Mouse (Mus musculus): ENCODE results near the gene Timm29. TPM values are rescaled to one million over a fixed set of nuclear protein-coding genes. Genes with fewer than 3 reads are reported as not detected.
"Not testable (repeated sequence)": the region's sequence is repeated elsewhere in the genome, so short reads cannot be mapped to it uniquely, and the experiment has no call there.

Gene Timm29
- polyA plus RNA-seq, 1 experiment from 2014 or later, result 29.5 TPM

DNA sequence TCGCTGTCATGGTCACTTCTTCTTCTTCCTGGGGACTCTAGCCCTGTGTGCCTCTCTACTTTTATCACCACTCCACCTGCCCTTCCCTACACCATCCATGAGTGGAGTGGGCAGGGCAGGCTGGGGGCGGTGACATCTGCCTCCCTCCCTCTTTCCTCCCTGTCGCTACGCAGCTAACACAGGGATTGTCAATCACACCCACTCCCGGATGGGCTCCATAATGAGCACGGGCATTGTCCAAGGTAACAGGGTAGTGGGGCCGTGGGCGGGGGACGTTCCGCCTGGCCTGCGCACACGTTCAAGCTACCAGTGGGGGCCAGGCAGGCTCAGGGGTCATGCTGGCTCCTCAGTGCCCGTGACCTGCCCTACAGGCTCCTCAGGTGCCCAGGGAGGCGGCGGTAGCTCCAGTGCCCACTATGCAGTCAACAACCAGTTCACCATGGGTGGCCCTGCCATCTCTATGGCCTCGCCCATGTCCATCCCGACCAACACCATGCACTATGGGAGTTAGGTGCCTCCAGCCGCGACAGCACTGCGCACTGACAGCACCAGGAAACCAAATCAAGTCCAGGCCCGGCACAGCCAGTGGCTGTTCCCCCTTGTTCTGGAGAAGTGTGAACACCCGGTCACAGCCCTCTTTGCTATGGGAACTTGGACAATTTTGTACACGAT lies 4.7 kb upstream of the Timm29 start:
- no peak overlapping the region for H3K4me2 ChIP-seq
- H3K9ac ChIP-seq, result no peak overlapping the region
- H3K4me1 ChIP-seq, result peaks cover 10% of the 10 kb centered on the region
- H3K27me3 ChIP-seq, result no peaks in the 10 kb centered on the region
- no peak overlapping the region for H3K27ac ChIP-seq
- ATAC-seq (ENCODE audit: borderline replicate concordance, extremely low read depth, low FRiP score, low TSS enrichment), result no peak
- H3K36me3 ChIP-seq, result peaks cover 72% of the 10 kb centered on the region
- 89% methylated on average over 21 of the region's 23 CpGs for WGBS
- H3K4me3 ChIP-seq, result no peak overlapping the region
- H3K9me3 ChIP-seq, result no peaks in the 10 kb centered on the region

DNA sequence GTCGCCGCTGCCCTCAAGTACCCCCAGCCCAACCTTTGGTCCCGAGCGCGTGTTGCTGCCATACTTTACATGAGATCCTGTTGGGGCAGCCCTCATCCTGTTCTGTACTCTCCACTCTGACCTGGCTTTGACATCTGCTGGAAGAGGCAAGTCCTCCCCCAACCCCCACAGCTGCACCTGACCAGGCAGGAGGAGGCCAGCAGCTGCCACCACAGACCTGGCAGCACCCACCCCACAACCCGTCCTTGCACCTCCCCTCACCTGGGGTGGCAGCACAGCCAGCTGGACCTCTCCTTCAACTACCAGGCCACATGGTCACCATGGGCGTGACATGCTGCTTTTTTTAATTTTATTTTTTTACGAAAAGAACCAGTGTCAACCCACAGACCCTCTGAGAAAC lies 4.2 kb upstream of the Timm29 start:
- Histone ChIP-seq H3K4me1 (peaks cover 10% of the 10 kb centered on the region), H3K4me3 (no peak overlapping the region), H3K9ac (no peak overlapping the region), H3K27ac (no peak overlapping the region), H3K9me3 (no peaks in the 10 kb centered on the region), H3K27me3 (no peaks in the 10 kb centered on the region), H3K4me2 (no peak overlapping the region), H3K36me3 (peaks cover 67% of the 10 kb centered on the region)
- ATAC-seq (ENCODE audit: borderline replicate concordance, extremely low read depth, low FRiP score, low TSS enrichment), result no peak
- WGBS, result 86% methylated on average over 8 of the region's 8 CpGs

DNA sequence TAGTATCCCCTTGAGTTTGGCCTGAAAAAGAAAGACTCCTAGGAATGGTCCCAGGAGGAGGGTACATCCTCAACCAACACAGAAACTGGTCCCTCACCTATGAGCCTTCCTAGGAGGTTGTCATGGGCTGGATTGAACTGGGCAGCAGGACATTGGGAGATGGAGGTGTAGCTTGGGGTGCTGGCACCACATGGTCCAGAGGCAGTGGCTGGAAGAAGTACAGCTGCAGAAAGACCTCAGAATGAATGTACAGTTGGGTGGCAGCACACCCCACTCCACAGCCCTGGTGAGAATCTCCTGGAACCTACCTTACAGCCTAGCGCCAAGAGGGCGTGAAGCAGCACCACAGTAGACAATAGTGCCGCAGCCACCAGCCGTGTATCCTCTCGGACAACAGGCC lies 3.0 kb upstream of the Timm29 start:
- Histone ChIP-seq H3K4me3 (no peak overlapping the region), H3K4me2 (no peak overlapping the region), H3K27ac (no peak overlapping the region), H3K9ac (no peak overlapping the region), H3K4me1 (peaks cover 21% of the 10 kb centered on the region), H3K36me3 (peaks cover 56% of the 10 kb centered on the region), H3K9me3 (no peaks in the 10 kb centered on the region), H3K27me3 (no peaks in the 10 kb centered on the region)
- no peak for ATAC-seq (ENCODE audit: borderline replicate concordance, extremely low read depth, low FRiP score, low TSS enrichment)
- 92% methylated on average over 5 of the region's 5 CpGs for WGBS

DNA sequence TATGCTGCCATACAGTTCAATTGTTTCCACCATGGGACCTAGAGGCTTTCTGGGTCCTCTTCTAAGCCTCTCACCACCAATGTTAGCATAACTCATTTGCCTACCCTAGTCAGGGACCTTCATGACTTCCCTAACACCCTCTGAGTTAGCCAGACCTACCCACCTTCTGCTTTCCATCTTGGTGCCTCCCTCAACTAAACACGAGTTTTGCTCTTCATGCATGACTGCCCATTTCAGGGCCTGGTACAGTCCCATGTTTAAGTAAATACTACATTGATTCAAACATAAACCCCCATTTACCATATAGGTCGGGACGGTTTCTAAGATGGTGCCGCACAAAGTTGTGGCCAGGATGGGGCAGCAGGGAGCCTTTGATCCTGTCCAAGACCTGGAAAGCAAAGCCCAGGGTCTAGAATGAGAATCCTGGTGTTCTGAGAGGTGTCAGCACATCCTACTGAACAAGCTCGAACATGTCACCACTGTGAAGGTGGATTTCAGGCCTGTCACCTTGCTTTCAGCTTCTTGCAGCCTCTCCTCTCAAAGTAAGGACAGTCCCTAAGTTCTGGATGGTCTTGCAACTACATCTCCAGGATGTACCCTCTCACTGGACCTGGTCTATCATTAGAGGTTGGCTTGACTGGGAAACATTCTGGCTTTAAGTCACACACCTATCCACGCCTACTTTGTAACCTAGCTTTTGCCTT lies 1.2 kb upstream of the Timm29 start:
- no peak overlapping the region for H3K4me3 ChIP-seq
- peaks cover 27% of the 10 kb centered on the region for H3K4me1 ChIP-seq
- H3K27me3 ChIP-seq, result no peaks in the 10 kb centered on the region
- no peak for ATAC-seq (ENCODE audit: borderline replicate concordance, extremely low read depth, low FRiP score, low TSS enrichment)
- H3K9ac ChIP-seq, result no peak overlapping the region
- peaks cover 51% of the 10 kb centered on the region for H3K36me3 ChIP-seq
- 78% methylated on average over 6 of the region's 6 CpGs for WGBS
- H3K4me2 ChIP-seq, result peak overlapping the region; percentile 95; the same call in 1 of the 2 replicates
- no peak overlapping the region for H3K27ac ChIP-seq
- no peaks in the 10 kb centered on the region for H3K9me3 ChIP-seq

DNA sequence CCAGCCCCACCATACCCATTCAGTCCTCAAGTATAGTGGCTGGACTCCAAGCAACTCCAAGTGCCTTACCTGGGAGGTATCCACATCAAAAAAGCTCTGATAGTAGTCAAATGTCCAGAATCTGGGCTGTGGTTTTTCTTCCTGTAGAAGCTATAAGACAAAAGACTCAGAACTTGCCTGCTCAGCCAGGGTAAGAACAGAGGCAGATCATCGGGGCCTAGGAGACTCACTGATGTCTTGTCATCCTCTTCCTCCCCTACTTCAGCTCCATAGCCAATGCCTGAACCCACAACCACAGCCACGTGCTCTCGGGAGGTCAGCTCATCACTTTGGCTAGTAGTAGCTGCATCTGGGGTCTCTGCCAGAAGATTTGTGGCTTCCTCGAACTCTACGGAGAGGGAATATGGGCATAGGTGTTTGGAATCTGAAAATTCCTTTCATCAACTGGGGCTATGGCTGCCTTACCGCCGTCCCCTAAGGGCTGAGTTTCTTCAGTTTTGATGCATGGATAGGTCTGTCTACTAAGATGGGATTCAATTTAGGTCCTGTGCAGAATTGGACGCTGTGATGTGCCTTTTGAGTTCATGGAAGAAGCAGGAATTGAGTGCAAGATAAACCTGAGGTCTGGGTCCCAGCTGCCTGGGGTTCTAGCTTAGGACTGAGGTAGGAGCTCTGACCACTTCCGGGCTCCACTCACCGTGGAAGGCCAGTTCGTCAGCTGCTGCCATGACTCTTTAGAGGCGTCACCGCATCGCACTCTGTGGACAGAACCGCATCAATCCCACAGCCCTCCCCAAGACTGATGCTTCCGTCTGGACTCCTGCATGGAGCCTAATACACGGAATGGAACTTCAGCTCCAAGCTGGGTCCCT lies 455 bp upstream of the Timm29 start:
- Histone ChIP-seq H3K27me3 (no peaks in the 10 kb centered on the region), H3K4me2 (peak overlapping the region; percentile 95), H3K9ac (peak overlapping the region; percentile 86), H3K4me3 (peak overlapping the region; percentile 82), H3K9me3 (no peaks in the 10 kb centered on the region), H3K27ac (peak overlapping the region; percentile 49), H3K36me3 (peaks cover 44% of the 10 kb centered on the region), H3K4me1 (peaks cover 27% of the 10 kb centered on the region)
- peak; percentile 46 for ATAC-seq (ENCODE audit: borderline replicate concordance, extremely low read depth, low FRiP score, low TSS enrichment)
- 17% methylated on average over 17 of the region's 17 CpGs for WGBS

DNA sequence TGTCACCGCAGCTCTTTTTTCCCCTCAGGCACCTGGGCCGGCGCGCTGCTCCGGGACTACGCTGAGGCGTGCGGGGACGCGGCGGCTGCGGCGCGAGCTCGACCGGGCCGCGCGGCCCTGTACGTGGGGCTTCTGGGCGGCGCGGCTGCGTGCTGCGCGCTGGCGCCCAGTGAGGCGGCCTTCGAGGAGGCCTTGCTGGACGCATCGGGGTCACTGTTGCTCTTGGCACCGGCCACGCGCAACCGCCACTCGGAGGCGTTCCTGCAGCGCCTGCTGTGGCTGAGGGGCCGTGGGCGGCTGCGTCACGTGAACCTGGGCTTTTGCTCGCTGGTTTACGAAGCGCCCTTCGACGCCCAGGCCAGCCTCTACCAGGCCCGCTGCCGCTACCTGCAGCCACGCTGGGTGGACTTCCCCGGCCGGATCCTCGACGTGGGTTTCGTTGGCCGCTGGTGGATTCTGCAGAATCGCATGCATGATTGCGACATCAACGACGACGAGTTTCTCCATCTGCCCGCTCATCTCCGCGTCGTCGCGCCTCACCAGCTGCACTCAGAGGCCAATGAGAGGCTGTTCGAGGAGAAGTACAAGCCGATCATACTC lies 700 bp downstream of the Timm29 start:
- under 1% methylated on average over 69 of the region's 69 CpGs for WGBS
- peaks cover 33% of the 10 kb centered on the region for H3K36me3 ChIP-seq
- peak; percentile 48; the same call in 1 of the 2 replicates for ATAC-seq (ENCODE audit: borderline replicate concordance, extremely low read depth, low FRiP score, low TSS enrichment)
- H3K27me3 ChIP-seq, result no peaks in the 10 kb centered on the region
- peak overlapping the region; percentile 81 for H3K27ac ChIP-seq
- H3K4me3 ChIP-seq, result peak overlapping the region; percentile 82
- peaks cover 27% of the 10 kb centered on the region for H3K4me1 ChIP-seq
- peak overlapping the region; percentile 86 for H3K9ac ChIP-seq
- H3K4me2 ChIP-seq, result peak overlapping the region; percentile 95
- no peaks in the 10 kb centered on the region for H3K9me3 ChIP-seq

DNA sequence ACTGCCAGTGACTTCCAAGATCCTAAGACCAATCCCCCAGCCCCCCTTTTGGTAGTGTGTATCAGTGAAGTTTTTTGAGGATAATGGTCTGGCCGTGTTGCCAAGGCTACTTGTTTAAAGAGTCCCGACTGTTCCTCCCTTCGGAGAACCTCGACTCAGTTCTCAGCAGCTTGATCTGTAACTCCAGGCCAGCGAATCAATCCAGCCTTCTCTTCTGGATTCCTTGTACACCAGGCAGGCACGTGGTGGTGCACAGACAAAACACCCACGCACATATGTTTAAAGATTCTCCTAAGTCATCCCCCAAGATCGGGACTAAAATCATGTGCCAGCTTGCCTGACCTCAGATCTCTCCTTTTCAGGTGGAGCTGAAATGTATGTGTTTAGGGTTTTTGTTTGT lies 1.8 kb downstream of the Timm29 start:
- H3K9me3 ChIP-seq; ATAC-seq (ENCODE audit: borderline replicate concordance, extremely low read depth, low FRiP score, low TSS enrichment); H3K27me3 ChIP-seq; H3K9ac ChIP-seq; H3K27ac ChIP-seq: not testable (repeated sequence)
- Histone ChIP-seq H3K4me2 (peak overlapping the region; percentile 95), H3K4me3 (peak overlapping the region; percentile 82; the same call in 1 of the 2 replicates), H3K4me1 (peaks cover 27% of the 10 kb centered on the region), H3K36me3 (peaks cover 22% of the 10 kb centered on the region)
- WGBS, result 88% methylated on average over 8 of the region's 8 CpGs

DNA sequence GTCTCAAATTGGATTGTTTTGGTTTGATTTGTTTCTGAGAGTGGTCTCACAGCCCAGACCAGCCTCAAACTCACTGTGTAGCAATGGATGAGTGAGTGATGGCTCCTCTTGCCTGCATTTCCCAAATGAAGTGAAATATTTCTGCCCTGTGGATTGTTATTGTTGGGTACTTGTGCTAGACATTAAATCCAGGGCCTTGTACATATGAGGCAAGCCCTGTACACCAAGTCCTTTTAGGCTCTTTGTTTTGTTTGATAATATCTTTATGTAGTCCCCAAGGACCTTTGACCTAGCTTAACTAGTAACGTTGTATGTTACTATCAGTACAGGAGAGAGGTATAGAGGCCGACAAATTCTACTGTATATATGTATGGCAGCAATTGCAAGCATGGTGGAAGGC lies 2.3 kb downstream of the Timm29 start:
- no peak for ATAC-seq (ENCODE audit: borderline replicate concordance, extremely low read depth, low FRiP score, low TSS enrichment)
- Histone ChIP-seq H3K9ac (no peak overlapping the region), H3K27ac (no peak overlapping the region), H3K9me3 (no peaks in the 10 kb centered on the region), H3K4me2 (no peak overlapping the region), H3K27me3 (no peaks in the 10 kb centered on the region), H3K4me1 (peaks cover 27% of the 10 kb centered on the region), H3K36me3 (peaks cover 17% of the 10 kb centered on the region; the same call in 1 of the 2 replicates), H3K4me3 (no peak overlapping the region)
- WGBS, result 84% methylated on average over 2 of the region's 2 CpGs

DNA sequence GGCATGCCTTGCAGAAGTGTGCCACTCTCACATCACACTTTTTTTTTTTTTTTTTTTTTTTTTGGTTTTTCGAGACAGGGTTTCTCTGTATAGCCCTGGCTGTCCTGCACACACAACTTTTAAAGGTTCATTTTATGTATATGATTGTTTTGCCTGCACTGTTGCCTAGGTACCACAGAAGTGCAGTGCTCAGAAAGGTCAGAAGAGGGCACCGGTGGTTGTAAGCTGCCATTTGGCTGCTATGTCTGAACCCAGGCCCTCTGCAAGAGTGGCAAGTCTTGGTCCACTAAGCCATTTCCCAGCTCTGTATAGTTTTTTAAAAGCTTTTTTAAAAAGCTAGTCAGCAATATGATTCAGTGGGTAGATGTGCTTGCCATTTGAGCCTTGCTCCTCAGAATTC lies 5.7 kb downstream of the Timm29 start:
- Histone ChIP-seq H3K4me3 (no peak overlapping the region), H3K9ac (no peak overlapping the region), H3K27me3 (no peaks in the 10 kb centered on the region), H3K36me3 (peaks cover 13% of the 10 kb centered on the region; the same call in 1 of the 2 replicates), H3K27ac (no peak overlapping the region), H3K9me3 (no peaks in the 10 kb centered on the region), H3K4me1 (peaks cover 18% of the 10 kb centered on the region), H3K4me2 (no peak overlapping the region)
- ATAC-seq (ENCODE audit: borderline replicate concordance, extremely low read depth, low FRiP score, low TSS enrichment), result no peak
- 39% methylated on average over 2 of the region's 2 CpGs for WGBS

DNA sequence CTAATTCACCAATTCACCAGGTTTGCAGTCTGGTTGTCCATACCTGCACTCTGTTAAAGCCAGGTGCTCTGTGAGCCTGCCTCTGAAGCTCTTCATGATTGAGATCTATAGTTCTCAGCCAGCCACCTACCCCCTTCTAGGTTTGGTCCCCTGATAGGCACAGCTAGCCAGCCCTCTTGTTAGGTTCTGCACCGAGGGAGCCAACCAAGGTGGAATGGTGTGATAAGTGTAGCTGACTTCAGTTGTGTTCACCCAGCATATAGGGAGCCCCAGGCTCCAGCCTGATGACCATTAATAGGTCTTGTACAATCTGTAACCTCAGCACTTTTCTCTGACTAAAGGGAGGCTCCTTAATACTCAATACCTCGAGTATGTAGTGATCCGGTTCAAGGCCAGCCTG lies 7.7 kb downstream of the Timm29 start:
- WGBS, result 70% methylated on average over 3 of the region's 3 CpGs
- Histone ChIP-seq H3K9ac (no peak overlapping the region), H3K4me1 (peaks cover 4% of the 10 kb centered on the region; the same call in 1 of the 2 replicates), H3K9me3 (no peaks in the 10 kb centered on the region), H3K36me3 (peaks cover 9% of the 10 kb centered on the region; the same call in 1 of the 2 replicates), H3K27ac (no peak overlapping the region), H3K4me3 (no peak overlapping the region), H3K4me2 (no peak overlapping the region), H3K27me3 (no peaks in the 10 kb centered on the region)
- no peak for ATAC-seq (ENCODE audit: borderline replicate concordance, extremely low read depth, low FRiP score, low TSS enrichment)

DNA sequence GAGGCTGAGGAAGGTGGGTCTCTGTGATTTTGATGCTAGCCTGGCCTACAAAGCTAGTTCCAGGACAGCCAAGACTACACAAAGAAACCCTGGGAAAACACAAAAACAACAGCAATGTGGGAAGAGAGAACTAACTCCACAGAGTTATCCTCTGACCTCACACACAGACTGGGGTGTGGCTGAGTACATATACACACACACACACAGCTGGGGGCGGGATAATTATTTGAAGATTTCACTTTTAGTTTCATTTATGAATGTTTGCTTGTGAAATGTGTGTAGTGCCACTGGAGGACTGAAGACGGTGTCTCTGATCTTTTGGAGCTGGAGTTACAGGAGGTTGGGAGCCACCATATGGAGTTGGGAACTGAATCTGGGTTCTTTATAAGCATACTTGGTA lies 8.6 kb downstream of the Timm29 start:
- Histone ChIP-seq H3K27ac (no peak overlapping the region), H3K4me1 (no peaks in the 10 kb centered on the region), H3K27me3 (no peaks in the 10 kb centered on the region), H3K4me2 (no peak overlapping the region), H3K9me3 (no peaks in the 10 kb centered on the region), H3K9ac (no peak overlapping the region), H3K36me3 (peaks cover 3% of the 10 kb centered on the region; the same call in 1 of the 2 replicates), H3K4me3 (no peak overlapping the region)
- no peak for ATAC-seq (ENCODE audit: borderline replicate concordance, extremely low read depth, low FRiP score, low TSS enrichment)
- 83% methylated on average over 2 of the region's 2 CpGs for WGBS
